Mouse (Mus musculus) gastrocnemius, postnatal 4 days (tissue): Measurements from ENCODE around the gene Prr7. TPM values are rescaled to one million over a fixed set of nuclear protein-coding genes. Genes with fewer than 3 reads are reported as not detected.

ENCODE experiments used
- DNase-seq, 2 experiments: peaks; one replicate each; pipeline ENCODE4 v3.0.0; 2021 to 2022; ENCODE audit warnings: low spot score in 2 of 2, mixed read lengths in 2 of 2
- microRNA-seq: library from miRNA; unstranded; fragments of <30 nt; microRNA quantifications from one replicate; pipeline ENCODE4 v1.2.0, GENCODE M21; 2021
- total RNA-seq, 2 experiments: library from RNA; stranded (reverse); gene quantifications; 2 replicates each; pipeline ENCODE4 v1.2.3; 2021

The Prr7 gene
- total RNA-seq, 2 experiments from 2014 or later = 4.3 to 4.7 TPM

GRCm38 (mm10) chr13:55505810-55506209 lies 41.7 kb downstream of the Prr7 start:
- no peak for DNase-seq

GRCm38 (mm10) chr13:55506697-55507096 lies 42.6 kb downstream of the Prr7 start:
- DNase-seq = peak in 1 of 2 experiments; percentile 31

- no peak for DNase-seq
Observed at GRCm38 (mm10) chr13:55507877-55508276, 43.8 kb downstream of the Prr7 start.

GRCm38 (mm10) chr13:55508531-55508930 lies 44.5 kb downstream of the Prr7 start:
- DNase-seq = no peak

GRCm38 (mm10) chr13:55510332-55510667 lies 46.2 kb downstream of the Prr7 start:
- no peak for DNase-seq

GRCm38 (mm10) chr13:55510668-55511491 lies 46.8 kb downstream of the Prr7 start:
- peak; percentile 82 to 87 for DNase-seq

GRCm38 (mm10) chr13:55511492-55511861 lies 47.4 kb downstream of the Prr7 start:
- DNase-seq = no peak

- peak; percentile 47 to 67 for DNase-seq
Observed at GRCm38 (mm10) chr13:55512379-55513031, 48.4 kb downstream of the Prr7 start.

GRCm38 (mm10) chr13:55513111-55513748 lies 49.2 kb downstream of the Prr7 start, which contains the start of gene Pdlim7:
TSS of gene Pdlim7 (minus strand) at chr13:55513676.
- DNase-seq = peak; percentile 86 to 94

- DNase-seq = no peak
Observed at GRCm38 (mm10) chr13:55513828-55514227, 49.8 kb downstream of the Prr7 start.

- DNase-seq = peak; percentile 75 to 89
Observed at GRCm38 (mm10) chr13:55516955-55517354, 52.9 kb downstream of the Prr7 start.

- DNase-seq = no peak
Observed at GRCm38 (mm10) chr13:55519606-55520005, 55.5 kb downstream of the Prr7 start.

GRCm38 (mm10) chr13:55522730-55523129 lies 58.7 kb downstream of the Prr7 start:
- peak in 1 of 2 experiments; percentile 43 for DNase-seq

Small RNA genes within 50 kb of the gene (microRNA-seq; reads per million reads assigned to microRNA genes)
- gene Mir6943 = not detected
- gene Mir6944 = 24.1 reads per million, percentile 36 among the genes with 10 or more reads in this experiment
- 4.4 reads per million, percentile 16 among the genes with 10 or more reads in this experiment for gene Mir6945

Other genes starting within 250 kb of the Prr7 start
- 100 to 1,000 TPM; 120 to 136 TPM for gene Prelid1, start 143.8 kb upstream of the Prr7 start, total RNA-seq
- 10 to 100 TPM; 48.4 to 53.9 TPM for gene Rab24, start 142.3 kb upstream of the Prr7 start, total RNA-seq
- 10 to 100 TPM; 15.3 to 18.7 TPM for gene Mxd3, start 134.4 kb upstream of the Prr7 start, total RNA-seq
- gene Lman2, start 101.5 kb upstream of the Prr7 start, total RNA-seq = 10 to 100 TPM; 58.3 to 58.8 TPM
- 1 to 10 TPM in 1 of 2 experiments, under 1 TPM in 1; 0.88 to 1.1 TPM for gene Rgs14, start 94.5 kb upstream of the Prr7 start, total RNA-seq
- gene Slc34a1, start 66.1 kb upstream of the Prr7 start, total RNA-seq = not detected
- gene Pfn3, start 49.0 kb upstream of the Prr7 start, total RNA-seq = not detected
- under 1 TPM; 0.22 to 0.70 TPM for gene F12, start 37.5 kb upstream of the Prr7 start, total RNA-seq
- gene Grk6, start 19.2 kb upstream of the Prr7 start, total RNA-seq = 10 to 100 TPM; 32.9 TPM
- gene Dbn1, start 23.8 kb downstream of the Prr7 start, total RNA-seq = 100 to 1,000 TPM; 127 to 147 TPM
- 100 to 1,000 TPM; 304 to 308 TPM for gene Pdlim7, start 49.4 kb downstream of the Prr7 start, total RNA-seq
- gene Dok3, start 65.0 kb downstream of the Prr7 start, total RNA-seq = 1 to 10 TPM; 3.1 to 3.3 TPM
- 10 to 100 TPM; 19.9 to 20.9 TPM for gene Ddx41, start 72.4 kb downstream of the Prr7 start, total RNA-seq
- gene Fam193b, start 106.9 kb downstream of the Prr7 start, total RNA-seq = 10 to 100 TPM; 36.5 to 38.3 TPM
- 100 to 1,000 TPM; 149 to 150 TPM for gene Tmed9, start 109.5 kb downstream of the Prr7 start, total RNA-seq
- 10 to 100 TPM; 11.0 to 12.1 TPM for gene B4galt7, start 135.6 kb downstream of the Prr7 start, total RNA-seq
- gene Caml, start 158.7 kb downstream of the Prr7 start, total RNA-seq = 10 to 100 TPM; 22.2 to 22.7 TPM
- gene Ddx46, start 170.8 kb downstream of the Prr7 start, total RNA-seq = 10 to 100 TPM; 28.2 to 35.0 TPM
- gene B230219D22Rik, start 228.9 kb downstream of the Prr7 start, total RNA-seq = 10 to 100 TPM; 48.9 to 49.4 TPM